8 mouse cellular contexts compared by ENCODE assay signal in genomic region chr5:116116567-116116966, GRCm38 (mm10).
DNase-seq lines count a peak whose midpoint lies in the region.

No protein-coding gene starts in this region.

- peak; percentile 10 to 21 for DNase-seq in frontal cortex, postnatal 25 days (ENCODE audit: low spot score in 2 of 2)
- no peak for DNase-seq in frontal cortex, postnatal 14 days (ENCODE audit: low spot score in 2 of 2)
- peak; percentile 17 for DNase-seq in urinary bladder, postnatal 25 days (ENCODE audit: low spot score)
- DNase-seq in urinary bladder, postnatal 36 days (ENCODE audit: low spot score in 2 of 2): no peak
- peak; percentile 54 to 59 for DNase-seq in cerebellum, postnatal 36 days
- peak; percentile 13 to 67 for DNase-seq in kidney, postnatal 36 days
- DNase-seq in lung, postnatal 10 days: peak; percentile 34
- DNase-seq in testis, postnatal 10 days (ENCODE audit: low spot score): peak; percentile 82

Comparison
In these comparisons a context has a peak if more than half of its experiments do, and no peak if none do; other contexts are left out.
1. DNase-seq: peak in frontal cortex, postnatal 25 days (2 of 2), urinary bladder, postnatal 25 days (single experiment), cerebellum, postnatal 36 days (2 of 2), kidney, postnatal 36 days (2 of 2), lung, postnatal 10 days (single experiment) and testis, postnatal 10 days (single experiment); none in frontal cortex, postnatal 14 days (0 of 2) and urinary bladder, postnatal 36 days (0 of 2).